Mouse (Mus musculus): ENCODE results near the gene Krtap10-4.
"Not testable (repeated sequence)": the region's sequence is repeated elsewhere in the genome, so short reads cannot be mapped to it uniquely, and the experiment has no call there.

The Krtap10-4 gene

DNA sequence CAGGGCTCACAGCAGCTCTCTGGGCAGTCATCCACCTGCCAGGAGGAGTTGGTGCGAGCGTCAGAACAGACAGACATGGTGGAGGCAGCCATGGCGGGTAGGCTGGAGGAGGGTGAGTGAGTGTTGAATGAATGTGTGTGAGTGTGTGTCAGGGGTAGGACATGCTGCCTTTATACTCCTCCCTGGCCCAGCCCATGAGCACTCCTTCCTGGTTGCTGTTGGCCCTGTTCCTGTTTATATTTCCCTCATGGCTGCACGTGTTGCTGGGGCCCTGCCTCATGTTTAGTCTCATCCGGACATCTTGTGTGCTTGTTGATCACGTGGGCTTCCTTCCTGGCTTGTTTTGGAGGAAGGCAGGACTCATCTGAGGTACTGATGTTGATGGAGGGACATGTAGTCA, at the start of gene Krtap10-4:
Krtap10-4 (minus strand) TSS at position 145 of the 400 bp plus-strand sequence.
- no peak for DNase-seq

DNA sequence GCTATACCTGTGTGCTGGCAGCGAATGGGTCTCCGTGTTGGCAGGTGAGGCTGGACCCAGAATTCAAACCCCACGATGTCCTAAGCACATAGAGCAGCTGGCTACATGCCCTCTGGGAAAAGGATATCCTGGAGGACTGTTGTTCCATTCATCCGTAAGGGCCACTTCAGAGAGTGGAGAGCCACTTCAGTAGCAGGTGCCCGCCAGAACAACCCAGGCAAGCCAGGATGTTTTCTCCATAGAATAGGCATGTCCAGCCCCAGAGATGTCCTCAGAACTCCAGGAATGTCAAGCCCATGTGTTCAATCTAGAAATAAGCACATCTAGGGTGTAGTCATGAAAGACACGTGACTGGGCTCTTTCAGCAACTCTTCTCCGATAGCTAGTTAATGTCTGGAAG, 42.8 kb upstream of the Krtap10-4 start:
- DNase-seq: no peak

DNA sequence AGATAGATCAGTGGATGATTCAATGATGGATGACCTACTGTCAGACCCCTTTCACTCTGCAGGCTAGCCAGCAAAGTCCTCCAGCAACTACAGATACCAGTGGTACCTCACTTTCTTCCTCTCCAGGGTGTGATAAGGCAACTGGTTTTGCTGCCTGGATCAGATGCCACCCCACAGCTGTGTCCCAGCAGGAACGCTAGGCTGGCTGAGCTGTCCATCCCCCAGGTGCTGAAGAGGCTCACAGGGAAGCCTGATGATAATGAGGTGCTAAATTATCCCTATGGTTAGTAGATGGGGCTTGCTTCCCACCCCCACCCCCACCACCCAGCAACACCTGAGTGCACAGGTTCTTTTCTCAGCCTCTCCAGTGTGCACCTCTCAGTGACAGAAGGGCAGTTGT, 40.7 kb upstream of the Krtap10-4 start:
- no peak for DNase-seq

DNA sequence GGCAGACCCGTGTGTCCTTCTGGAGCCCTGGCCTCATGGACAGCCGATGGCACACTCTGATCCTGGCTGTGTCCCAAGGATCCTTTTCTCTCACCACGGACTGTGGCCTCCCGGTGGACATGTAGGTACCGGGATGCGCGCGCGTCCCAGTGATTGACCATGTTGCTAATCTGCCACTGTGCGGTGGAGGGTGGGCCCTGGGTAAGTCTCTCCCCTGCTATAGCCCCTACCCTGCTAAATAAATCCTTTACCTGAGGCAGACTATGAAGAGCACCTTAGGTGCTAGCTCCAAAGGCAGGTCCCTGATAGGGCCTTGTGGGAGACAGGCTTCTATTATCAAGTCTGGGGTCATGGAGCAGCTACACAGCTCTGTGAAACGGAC, 37.9 kb upstream of the Krtap10-4 start:
- no peak for DNase-seq

DNA sequence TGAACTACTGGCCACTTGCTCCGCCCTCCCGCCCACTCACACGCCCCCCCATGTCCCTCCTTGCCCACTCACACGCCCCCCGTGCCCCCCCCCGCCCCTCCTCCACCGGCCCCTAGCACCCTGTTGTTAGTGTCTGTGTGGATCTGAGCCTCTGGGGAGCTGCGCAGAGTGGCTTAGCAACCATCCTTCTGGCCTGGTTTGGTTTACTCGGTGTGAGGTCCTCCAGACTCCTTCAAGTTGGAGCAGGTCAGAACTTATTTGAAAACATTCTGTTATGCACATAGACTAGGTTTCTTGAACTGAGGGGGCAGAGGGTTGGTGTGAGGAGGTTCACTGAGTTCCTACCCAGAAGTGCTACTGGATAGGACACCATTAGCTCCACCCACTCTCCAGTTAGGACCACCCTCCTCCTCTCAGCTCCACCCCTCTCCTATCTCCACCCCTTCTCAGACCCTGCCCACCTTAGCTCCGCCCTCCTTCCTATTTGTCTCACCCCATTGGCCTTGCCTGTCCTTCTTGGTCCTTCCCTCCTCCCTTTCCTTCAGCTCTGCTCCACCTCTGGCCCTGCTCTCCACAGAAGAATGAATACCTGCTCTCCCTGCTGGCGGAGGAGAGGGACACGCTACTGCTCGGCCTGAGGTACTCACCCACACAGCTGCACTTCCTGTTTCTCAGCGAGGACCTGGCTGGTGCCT, 37.3 kb upstream of the Krtap10-4 start:
- DNase-seq: peak; percentile 64

DNA sequence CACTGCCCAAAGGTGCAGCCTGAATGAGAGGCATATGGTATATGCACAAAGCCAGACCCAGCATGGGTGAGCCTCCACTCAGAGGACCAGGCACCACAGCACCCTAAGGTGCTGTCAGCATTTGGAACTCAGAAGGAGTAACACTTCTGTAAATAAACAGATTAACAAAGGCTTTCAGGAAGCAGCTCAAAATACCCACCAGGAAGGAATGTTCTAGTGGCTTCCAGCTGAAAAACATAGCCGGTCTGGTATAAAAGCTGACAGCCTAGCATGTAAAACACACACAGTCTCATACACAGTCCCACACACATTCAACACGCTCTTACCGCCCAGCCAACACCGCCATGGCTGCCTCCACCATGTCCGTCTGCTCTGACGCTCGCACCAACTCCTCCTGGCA, 34.8 kb upstream of the Krtap10-4 start, which contains the start of gene Gm3285:
Gm3285 (plus strand) TSS at position 301 of the 400 bp plus-strand sequence.
- DNase-seq: no peak

DNA sequence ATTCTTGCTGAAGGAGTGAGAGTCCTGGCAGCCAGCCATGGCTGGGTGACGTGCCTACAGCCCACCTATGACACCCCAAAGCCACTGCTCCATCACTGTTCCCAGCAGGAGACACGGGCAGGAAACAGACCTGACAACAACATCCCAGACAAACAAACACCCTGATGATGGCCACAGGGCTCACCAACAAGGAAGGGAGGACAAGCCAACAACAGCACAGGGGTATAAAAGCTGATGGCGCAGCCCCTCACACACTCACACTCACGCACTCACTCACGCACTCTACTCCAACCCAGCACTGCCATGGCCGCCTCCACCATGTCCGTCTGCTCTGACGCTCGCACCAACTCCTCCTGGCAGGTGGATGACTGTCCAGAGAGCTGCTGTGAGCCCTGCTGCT, 25.7 kb upstream of the Krtap10-4 start, which contains the start of gene Gm10318:
Gm10318 (plus strand) TSS at position 301 of the 400 bp plus-strand sequence.
- DNase-seq: no peak

DNA sequence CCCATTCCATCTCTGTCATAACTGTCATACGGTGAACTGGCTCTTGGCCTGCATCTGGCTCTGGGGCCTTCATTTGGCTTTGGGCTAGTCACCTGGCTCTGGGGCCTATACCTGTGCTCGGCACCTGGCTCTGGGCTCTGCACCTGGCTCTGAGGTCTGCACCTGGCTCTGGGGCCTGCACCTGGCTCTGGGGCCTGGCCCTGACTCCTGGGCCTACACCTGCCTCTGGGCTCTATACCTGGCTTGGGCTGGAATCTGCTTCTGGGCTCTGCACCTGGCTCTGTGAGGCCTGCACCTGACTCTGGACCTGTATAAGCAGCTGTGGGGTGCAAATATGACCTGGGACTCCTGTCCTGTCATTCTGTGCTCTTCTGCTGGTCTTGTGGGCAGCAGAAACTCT, 20.6 kb upstream of the Krtap10-4 start:
- no peak for DNase-seq

DNA sequence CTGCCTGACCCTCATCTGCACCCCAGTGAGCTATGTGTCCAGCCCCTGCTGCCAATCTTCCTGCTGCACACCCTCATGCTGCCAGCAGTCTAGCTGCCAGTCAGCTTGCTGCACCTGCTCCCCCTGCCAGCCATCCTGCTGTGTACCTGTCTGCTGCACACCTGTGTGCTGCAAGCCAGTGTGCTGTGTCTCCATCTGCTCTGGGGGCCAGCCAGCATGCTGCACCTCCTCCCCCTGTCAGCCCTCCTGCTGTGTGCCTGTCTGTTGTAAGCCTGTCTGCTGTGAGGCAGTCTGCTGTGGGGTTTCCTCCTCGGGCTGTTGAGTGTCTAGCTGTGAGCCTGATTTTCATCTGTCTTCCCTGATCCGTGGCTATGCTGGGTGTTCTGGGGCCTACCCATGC, 20.1 kb upstream of the Krtap10-4 start:
- no peak for DNase-seq

DNA sequence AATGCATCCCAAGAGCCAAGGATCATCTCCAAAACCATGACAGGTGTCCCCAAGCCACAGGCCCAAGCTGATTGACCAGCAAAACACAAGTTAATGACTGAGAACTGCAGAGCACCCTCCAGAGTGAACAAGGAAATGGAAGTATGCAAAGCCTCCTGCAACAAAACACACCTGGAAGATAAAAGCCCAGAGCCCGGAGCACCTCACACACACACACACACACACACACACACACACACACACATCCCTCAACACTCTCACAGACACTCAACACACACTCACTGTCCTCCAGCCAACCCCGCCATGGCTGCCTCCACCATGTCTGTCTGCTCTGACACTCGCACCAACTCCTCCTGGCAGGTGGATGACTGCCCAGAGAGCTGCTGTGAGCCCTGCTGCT, 19.6 kb upstream of the Krtap10-4 start, which contains the start of gene Gm36176:
Gm36176 (plus strand) TSS at position 301 of the 400 bp plus-strand sequence.
- no peak for DNase-seq

DNA sequence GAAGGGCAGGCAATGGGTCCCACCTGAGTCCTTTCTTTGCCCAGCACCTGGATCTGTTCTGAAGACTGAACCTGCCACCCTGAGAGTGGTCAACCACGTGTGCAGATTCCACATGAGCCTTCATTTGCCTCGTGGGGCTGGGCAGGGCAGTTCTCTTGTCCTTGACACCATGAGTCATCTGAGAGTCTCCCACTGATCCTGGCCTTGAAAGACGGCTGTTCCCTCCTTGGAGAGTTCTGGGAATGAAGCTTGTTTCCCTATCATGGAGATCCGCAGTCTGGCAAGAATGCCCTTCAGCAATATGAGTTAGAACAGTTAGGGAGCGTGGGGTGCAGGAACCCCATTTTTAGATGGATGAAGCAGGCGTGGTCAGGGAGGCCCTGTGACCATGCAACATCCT, 12.1 kb upstream of the Krtap10-4 start:
- DNase-seq: no peak

DNA sequence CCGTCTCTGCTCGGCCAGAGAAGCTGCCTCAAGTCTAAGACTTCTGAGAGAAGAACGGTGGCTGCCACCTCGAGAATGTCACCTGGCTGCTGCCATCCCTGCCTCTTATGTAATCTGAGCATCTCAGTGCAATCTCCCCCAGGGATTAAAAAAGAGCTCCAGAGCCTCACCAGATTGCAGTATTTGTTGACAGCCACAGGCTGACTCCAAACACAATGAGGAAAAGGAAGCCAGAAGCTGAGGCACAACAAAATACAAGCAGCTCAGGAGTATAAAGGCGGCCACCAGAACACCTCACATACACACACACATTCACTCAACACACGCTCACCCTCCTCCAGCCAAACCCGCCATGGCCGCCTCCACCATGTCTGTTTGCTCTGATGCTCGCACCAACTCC, 8.8 kb upstream of the Krtap10-4 start, which contains the start of gene Krtap10-10:
Krtap10-10 (plus strand) TSS at position 301 of the 400 bp plus-strand sequence.
- no peak for DNase-seq

DNA sequence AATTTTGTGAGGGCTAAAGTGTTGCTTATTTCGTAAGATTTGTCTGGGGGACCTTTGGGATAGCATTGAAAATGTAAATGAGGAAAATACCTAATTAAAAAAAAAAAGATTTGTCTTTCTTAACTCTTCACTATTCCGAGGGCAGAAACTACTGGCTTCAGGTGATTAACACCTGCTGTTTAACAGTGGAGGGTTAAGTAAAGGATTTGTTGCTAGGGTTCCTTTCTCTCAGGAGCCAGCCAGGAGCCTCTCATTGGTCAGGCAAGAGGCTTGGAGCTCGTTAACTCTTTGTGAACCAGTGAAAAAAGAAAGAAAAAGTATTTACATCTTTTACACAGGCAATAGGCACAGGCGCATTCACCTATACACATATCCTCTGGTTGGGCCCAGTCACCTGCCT, 7.7 kb downstream of the Krtap10-4 start:
- no peak for DNase-seq

DNA sequence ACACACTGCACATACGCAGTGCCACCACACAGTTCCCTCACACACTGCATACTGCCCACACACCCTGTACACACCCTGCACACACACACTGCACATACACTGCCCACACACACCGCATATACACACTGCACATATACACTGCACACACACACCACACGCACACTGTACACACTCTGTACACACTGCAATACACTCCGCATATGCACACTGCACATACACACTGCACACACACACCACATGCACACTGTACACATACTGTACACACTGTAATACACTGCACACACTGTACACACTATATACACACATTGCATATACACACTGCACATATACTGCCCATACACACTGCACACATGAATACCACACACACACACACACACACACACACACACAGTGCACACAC, 8.4 kb downstream of the Krtap10-4 start:
- no peak for DNase-seq

DNA sequence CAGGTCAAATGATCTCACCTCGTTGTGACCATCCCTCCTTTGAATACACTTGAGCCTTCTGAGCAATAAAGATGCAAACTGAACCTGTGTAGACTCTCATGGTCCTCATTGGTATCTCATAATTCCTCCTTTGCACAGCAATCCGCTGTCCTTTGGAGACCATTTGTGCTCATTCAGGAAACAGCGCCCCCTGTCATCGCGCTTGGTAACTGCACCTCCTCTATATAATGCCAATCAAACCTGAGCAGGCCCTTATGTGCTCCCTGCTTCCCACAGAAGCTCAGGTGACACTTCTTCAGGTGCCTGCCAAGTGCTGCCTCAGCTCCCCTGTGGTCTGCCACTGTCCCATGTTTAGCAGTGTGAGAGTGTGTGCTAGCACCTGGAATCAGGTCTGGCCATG, 11.4 kb downstream of the Krtap10-4 start:
- peak; percentile 7 for DNase-seq

DNA sequence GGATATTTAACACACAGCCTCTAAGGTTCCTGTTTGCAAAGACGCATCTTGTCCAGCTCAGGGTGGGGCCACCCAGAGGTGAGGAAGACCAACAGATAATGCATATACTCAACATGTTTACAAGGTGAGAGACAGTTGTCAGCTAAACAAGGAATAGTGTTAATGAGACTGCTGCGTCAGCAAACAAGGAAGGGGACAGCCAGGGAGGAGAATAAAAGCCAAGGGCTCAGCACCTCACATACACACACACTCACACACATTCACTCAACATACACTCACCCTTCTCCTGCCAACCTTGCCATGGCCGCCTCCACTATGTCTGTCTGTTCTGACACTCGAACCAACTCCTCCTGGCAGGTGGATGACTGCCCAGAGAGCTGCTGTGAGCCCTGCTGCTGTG, 12.5 kb downstream of the Krtap10-4 start, which contains the start of gene Gm2696:
Gm2696 (plus strand) TSS at position 301 of the 400 bp plus-strand sequence.
- DNase-seq: no peak

DNA sequence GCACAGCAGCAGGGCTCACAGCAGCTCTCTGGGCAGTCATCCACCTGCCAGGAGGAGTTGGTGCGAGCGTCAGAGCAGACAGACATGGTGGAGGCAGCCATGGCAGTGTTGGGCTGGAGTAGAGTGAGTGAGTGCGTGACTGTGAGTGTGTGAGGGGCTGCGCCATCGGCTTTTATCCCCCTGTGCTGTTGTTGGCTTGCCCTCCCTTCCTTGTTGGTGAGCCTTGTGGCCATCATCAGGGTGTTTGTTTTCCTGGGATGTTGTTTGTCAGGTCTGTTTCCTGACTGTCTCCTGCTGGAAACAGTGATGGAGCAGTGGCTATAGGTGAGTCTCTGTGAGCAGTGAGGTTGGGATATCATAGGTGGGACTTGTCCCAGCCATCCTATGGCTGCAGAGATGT, 15.2 kb downstream of the Krtap10-4 start, which contains the start of gene Gm9507:
Gm9507 (minus strand) TSS at position 101 of the 400 bp plus-strand sequence.
- no peak for DNase-seq

DNA sequence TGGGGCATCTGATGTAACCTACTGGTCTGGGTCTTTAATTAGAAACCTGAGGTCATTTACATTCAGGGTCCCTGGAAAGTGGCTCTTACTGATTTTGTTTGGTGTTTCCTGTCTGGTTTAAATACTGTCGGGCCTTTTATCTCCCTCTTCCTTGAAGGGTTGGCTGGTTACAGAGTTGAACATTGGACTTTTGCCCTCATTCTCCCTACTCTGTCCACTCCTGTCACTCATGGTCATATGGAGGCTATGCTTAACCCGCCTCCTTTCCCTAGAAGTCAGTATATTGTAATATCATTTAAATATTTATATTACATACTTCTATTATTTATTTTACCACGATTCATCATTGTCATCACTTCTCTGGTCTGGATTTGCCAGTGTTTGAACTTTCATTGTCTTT, 22.8 kb downstream of the Krtap10-4 start:
- DNase-seq: no peak

DNA sequence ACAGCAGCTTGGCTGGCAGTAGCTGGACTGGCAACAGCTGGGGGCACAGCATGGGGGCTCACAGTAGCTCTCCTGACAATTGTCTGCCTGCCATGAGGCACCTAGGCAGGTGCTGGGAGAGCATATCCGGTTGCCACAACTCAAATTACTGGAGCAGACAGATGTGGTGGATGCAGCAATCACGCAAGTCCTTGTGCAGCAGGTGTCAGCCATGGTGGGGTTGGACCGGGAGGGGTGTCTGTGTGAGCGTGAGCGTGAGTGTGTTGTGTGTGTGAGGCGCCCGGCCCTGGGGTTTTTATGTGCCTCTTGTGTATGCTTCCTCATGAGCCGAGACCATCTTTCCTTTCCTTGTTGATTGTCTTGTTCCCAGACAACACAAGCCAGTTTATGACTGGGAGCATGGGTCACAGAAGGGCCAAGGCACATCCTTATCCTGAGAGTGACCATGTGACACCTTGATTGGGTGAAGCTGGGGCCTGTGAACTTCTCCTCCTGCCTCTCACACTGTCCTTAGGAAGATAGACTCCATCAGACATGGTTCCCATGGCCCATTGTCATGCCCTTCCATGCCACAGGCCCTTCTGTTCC, 27.9 kb downstream of the Krtap10-4 start, which contains the start of gene Gm19668:
Gm19668 (minus strand) TSS at position 213 of the 588 bp plus-strand sequence.
- DNase-seq: no peak

DNA sequence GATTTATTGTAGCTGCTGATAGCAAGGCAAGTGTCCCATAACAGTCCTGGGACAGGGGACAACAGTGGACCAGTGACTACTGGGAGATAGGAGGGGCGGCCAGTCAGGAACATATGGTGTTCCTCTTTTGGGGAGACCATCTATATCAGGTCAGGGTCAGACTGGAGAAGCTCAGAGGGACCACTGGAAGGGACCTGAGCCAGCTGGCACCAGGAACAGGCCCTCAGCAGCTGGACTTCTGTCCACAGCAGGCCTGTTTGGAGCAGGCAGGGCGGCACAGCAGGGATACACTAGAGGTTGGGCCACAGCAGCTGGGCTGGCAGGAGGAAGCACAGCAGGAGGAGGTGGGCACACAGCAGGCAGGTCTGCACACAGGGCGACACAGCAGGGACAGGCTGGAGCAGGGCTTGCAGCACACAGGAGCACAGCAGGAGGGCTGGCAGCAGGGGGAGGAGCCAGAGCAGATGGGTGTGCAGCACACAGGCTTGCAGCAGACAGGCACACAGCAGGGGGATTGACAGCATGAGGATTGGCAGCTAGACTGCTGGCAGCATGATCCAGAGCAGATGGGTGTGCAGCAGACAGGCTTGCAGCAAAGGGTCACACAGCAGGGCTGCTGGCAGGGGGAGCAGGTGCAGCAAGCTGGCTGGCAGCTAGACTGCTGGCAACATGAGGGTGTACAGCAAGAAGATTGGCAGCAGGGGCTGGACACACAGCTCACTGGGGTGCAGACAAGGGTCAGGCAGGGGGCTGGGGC, 28.6 kb downstream of the Krtap10-4 start:
- DNase-seq: not testable (repeated sequence)

DNA sequence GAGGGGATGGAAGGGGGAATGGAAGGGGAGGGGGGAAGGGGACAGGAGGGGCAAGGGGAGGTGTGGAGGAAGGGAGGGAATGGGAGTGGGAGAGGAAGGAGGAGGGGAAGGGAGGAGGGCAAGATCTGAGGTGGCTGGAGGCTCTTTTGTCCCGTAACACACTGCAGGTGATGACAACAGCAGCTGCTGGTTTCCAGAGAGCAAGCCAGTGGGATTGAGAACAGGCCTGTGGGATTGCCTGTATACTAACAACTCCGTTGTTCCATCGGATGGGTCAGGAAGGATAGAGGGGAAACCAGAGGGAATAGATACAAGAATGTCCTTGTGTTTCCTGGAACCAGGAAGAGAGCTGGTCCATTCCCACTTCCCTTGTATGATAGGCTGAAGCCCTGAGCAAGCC, 29.2 kb downstream of the Krtap10-4 start:
- no peak for DNase-seq

DNA sequence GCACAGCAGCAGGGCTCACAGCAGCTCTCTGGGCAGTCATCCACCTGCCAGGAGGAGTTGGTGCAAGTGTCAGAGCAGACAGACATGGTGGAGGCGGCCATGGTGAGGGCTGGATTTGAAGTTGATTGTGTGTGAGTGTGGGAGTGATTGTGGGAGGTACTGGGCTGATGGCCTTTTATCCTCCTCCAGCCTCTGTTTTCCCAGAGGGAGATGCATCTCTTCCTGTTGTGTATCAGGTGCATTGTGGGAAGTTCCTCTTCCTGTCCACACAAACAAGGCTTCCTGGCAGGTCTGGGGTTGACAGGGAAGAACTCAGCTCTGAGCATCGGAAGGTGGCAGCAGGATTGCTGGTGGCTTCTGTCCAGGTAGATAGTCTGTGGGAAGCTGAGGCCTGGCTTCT, 31.9 kb downstream of the Krtap10-4 start, which contains the start of gene Gm9639:
Gm9639 (minus strand) TSS at position 101 of the 400 bp plus-strand sequence.
- no peak for DNase-seq

DNA sequence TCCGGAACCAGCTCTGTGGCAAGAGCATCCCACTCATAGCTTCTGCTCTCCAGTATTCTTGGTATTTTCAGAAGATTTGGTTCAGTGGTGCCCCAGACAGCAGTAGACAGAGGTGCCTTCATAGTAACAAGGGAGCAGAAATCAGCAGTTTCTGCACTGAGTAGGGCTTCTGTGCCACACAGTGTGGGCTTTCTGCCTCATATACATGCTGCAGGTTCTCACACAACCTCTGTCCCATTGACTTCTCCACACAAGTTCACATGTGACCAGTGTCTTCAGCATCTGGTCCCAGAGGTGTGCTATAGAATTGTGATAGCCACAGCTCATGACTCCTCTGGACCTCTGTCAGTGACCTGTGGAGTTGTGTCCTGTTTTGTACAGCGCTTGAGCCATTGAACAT, 38.3 kb downstream of the Krtap10-4 start:
- DNase-seq: no peak
